Mouse (Mus musculus) gastrocnemius, adult 8-10 months (tissue): ENCODE measurements around the gene Tgfb3. TPM values are rescaled to one million over a fixed set of nuclear protein-coding genes. Genes with fewer than 3 reads are reported as not detected.
A peak's percentile ranks its signal among the peaks of the same experiment; 100 is the strongest.

Source experiments
- DNase-seq, 2 experiments: peaks; one replicate each; pipeline ENCODE4 v3.0.0; 2022; ENCODE audit warnings: low spot score in 2 of 2
- total RNA-seq, 4 experiments: library from RNA; stranded (reverse); gene quantifications; 2 replicates each; pipeline ENCODE4 v1.2.4; 2022

Tgfb3 gene
- total RNA-seq, 4 experiments from 2014 or later: 44.0 to 58.3 (median 47.6) TPM

DNA sequence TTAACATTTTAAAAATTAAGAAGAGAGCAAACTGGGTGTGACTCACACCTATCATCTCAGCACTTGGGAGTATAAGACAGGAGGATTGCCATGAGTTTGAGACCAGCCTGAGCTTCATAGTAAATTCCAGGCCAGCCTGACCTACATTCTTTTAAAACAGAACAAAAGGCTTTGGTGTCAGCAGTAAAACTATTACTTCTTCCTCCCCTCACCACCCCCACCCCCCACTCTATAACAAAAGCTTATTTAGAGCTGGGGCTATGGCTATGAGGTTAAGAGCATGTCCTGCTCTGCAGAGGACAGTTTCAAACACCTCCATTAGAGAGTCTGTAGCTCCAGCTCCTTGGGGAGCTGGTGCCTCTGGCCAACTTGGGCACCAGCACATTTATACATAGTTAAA lies 43.3 kb downstream of the Tgfb3 start:
- DNase-seq: no peak

DNA sequence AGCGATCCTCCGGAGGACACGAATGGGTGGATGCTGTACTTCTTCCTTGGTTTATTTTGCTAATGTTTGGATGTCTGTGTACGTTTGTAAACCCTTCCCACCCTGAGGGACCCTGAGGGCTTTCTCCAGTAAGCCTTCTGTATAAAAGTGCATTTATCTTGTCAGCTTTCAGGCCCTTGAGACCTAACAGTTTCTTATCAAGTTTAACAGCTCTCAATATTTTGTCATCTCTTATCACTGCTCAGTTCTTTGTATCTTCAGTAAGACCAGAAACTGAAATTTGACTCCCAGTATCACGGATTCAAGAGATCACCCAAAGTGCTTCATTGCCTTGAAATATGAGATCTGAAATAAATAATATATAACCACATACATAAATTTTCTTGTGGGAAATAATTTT lies 47.9 kb downstream of the Tgfb3 start:
- no peak for DNase-seq

DNA sequence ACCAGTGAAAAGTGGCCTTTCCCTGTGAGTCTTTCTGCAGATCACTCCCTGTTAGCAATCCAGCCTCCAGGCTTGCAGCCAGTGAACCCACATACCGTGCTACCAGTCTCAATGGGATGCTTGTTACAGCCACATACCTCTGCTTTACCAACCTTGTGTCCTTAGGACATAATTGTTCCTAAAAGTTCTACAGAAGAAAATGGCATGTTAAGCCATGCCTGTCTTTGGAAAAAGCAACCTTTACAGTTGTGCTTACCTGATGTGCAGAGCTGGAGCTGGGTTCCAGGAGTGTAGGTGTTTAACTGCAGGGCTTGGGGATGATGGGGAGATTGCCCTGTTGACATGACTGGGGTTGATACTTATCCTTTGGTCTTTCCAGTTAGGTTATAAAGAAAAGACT lies 51.1 kb downstream of the Tgfb3 start:
- no peak for DNase-seq

DNA sequence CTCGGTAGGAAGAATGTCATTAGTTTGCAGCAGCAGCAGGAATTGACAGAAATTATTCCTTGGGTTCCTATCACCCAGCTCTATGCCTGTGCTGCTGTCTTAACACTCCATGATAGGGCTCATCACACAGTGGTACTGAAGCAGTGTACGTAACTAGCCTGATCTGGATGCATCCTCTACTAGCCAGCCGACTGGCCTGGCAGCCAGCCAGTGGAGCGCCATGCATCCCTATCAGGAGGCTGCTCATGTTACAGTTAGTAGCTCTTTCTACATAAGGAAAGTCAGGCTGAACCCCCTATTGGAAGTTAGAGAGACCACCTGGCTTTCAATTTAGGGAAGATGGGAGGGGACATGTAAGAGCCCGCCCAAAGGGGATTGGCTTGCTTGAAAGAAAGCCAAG lies 51.8 kb downstream of the Tgfb3 start:
- DNase-seq: no peak

DNA sequence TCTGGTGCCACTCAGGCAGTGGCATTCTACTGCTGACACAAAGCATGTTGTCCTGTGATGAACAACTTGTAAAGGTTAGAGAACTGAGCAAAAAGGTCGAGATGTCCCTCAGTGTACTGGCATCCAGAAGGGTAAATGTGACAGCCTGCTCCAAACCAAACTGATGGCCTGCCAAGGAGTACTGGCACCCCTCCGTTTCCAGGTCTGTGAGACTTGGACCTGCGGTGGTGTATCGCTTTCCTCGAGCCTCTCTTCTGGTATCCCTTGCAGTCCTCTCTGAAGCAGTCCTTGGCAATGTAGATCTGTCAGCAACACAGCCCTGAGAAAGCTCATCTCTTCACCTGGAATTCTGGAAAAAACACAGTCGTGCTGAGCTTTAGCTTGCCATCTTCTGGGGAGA lies 53.4 kb downstream of the Tgfb3 start:
- DNase-seq: peak; percentile 59 to 73

DNA sequence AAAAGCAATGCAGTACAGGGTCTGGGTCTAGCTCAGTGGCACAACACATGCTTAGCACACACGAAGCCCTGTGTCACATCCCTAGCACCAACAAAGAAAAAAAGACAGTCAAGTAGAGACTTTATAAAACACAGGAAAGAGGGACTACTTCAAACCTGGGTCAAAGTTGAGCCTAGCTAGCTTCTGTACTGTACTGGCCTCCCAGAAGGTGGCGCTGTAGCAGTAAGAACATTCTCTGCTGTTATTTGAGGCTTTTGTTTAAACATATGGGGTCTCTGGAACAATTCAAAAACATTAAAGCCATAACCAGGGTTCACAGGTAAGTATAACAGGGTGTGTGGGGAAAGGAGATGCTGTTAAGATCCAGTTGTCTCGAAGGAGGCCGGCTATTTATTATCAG lies 54.4 kb downstream of the Tgfb3 start:
- no peak for DNase-seq

DNA sequence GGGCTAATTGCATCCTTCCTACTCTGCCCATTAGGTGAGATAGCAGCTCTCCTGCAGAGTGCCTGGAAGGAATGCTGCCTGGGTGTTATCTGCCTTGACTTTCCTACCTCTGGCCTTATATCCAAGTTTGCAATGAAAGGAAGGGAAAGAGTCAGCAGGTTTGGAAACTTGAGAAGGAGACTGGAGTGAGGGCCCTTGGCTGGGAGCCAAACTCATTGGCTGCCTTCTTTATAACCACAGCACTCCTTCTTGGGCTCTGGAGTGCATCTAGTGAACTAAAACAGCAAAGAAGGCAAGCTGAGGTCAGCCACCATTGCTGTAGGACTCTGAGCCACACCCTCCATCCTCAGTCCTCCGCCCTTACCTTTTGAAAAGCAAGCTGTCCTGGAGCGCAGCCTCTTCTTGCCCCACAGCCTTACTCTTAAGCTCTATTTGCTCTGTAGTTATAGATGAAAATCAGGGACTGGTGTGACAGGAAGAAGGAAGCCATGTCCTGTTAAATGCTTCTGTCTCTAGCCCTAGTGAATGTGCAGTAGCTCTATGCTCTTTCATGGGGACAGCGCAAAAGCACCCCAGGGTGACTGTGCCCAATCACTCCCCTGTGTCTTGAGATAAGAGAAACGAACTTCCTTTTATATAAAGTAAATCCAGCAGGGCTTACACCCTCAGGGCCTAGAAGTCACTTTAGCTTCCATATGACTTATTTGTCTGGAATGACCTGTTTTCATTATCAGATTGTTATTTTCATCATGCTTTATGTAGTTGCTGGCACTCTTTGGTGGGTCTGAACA lies 55.6 kb downstream of the Tgfb3 start:
- DNase-seq: peak; percentile 24 to 50

DNA sequence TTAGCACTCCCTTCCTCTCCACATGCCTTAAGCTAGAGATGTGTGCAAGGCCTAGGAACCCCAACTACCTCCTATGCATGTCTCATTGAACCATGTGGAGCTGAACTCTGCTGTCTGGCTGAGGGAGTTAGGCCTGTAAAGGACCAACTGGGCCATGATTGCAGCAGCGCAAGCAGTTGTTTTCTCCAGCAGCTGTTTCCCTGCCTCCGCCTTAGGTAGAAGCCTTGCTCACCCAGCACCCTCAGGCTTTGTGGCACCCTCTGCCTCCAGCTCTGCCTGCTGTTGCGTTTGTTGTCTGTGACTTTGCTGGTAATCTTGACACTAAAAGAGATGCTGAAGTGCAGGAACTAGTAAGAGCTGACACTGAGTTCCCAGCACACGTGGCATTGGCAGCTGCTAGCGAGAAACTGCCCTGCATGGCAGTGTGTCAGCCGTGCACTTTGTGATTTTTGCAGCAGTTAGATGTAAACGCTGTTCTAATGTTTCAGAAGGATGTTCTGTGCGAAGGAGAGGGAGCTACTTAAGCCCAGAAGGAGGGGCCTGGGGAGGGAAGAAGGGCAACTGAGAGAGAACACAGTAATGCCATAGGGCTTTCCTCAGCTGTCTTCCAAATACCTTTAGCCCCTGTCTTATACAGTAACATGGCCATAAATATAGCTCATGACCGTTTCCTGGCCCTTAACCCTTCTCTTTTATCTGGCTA lies 56.4 kb downstream of the Tgfb3 start:
- no peak for DNase-seq

DNA sequence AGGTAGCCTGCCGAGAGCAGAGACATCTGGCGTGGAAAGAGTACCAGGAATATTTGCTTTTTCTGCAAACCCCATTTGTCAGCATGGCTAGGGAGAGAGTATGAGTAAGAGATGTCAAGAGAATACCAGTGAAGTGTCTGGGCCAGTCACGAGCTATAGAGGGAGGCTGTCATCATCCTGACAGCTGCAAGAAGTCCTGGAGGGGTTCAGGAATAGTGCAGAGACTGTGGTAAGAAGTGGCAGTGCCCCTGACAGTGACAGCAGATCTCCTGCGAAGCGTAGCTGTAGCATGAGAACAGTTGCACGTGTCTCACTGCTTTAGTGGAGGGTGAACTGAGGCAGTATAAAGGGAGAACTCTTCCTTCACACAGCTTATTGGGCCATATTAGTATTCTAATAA lies 57.3 kb downstream of the Tgfb3 start:
- DNase-seq: no peak

DNA sequence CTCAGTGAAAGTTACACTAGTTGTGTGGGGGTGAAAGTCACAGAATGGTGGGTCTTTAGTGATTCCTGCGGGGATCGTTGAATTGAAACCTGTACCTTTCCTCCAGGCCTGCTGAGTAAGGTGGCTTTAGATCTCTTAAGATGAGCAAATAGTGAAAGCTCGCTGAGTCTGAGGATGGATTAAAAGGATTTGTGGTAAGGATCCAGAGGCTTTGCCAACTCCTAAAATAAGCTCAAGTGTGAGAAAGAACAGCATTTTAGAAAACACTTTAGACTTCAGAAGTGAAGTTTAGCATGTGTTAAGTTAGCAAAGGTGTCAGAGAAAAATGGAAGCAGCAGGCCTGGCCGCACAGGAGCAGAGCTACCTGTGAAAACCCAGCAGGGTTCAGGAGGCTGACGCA lies 61.5 kb downstream of the Tgfb3 start:
- DNase-seq: no peak

DNA sequence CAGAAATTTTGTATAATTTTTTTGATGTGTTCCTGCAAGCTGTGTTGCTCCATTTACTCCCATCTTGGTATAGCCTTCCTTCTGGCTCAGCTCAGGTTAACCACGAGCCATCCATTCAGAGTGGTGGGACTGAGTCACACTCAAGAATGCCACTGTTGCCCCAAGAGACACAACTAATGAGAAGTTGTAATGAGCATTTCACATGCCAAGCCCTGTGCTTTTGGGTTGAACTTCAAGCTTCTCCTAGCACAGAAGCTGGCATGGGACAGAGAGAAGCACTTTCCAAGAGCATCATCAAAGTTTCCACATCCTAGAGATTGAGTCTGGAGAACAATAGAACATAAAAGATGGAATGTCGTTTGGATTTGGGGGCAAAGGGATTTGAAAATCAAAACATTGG lies 63.7 kb downstream of the Tgfb3 start:
- DNase-seq: no peak

DNA sequence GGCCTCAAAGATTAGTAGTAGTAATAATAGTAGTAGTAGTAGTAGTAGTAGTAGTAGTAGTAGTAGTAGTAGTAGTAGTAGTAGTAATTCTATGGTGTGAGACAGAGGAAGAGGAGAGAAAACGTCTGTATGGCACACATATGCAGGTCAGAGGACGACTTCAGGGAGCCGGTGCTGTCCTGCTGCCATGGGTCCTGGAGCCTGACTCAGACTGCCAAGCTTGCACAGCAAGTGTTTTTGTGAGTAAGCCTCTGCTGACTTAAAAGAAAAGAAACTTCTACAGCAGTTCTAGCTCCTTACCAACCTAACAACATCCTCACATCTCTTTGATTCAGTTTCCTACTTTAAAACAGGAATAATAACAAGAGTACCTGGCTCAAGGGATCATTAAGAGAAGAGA lies 64.2 kb downstream of the Tgfb3 start:
- no peak for DNase-seq

DNA sequence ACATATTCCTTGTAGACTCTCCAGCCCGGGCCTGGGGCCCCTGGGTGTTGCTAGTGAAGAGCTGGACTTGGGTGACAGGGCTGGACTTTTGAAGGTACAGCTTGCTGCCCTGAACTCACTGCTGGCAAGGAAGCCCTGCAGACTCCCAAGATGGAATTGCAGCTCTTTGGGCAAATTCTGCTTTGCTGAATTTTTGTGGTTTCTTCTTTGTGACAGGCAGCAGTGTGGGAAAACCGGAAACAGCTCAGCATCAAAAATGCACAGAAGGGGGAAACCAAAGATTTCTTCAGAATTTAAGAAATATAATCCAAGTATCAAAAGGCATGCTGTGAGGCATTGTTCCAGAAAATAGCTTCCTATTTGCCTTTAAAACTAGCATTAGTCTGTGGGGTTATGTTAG lies 64.7 kb downstream of the Tgfb3 start:
- DNase-seq: no peak

DNA sequence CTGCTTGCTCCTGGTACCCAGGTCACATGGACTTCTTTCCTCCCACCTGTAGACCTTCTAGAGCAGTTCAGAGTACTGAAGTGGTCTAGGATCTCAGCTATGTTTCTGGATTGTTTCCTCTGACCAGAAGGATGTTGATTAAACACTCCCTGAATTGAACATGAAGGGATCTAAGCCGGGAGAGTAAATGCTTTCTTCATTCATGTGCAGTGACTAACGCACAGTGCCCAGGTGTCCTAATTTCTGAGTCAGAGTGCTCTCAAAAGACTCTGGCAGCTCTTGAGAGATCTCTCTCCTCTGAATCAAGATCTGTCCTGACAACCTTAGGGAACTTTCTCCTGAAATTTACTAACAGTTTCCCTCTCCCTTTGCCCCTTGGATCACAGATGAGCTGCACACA lies 66.6 kb downstream of the Tgfb3 start:
- DNase-seq: no peak

DNA sequence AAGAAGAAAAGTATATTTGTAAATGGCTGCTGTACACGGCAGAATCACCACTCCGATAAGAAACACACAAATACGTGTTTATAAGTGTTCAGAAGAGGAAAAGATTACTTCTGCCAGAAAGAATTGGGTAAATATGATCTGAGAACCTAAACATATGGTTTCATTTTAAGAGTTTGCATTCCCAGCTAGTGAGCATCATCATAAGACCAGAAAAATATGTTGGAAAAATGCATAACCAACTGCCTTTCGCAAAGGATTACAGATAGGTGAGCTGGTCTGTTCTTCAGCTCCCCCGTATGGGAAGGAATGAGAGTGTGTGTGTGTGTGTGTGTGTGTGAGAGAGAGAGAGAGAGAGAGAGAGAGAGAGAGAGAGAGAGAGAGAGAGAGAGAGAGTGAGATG lies 68.2 kb downstream of the Tgfb3 start:
- no peak for DNase-seq

DNA sequence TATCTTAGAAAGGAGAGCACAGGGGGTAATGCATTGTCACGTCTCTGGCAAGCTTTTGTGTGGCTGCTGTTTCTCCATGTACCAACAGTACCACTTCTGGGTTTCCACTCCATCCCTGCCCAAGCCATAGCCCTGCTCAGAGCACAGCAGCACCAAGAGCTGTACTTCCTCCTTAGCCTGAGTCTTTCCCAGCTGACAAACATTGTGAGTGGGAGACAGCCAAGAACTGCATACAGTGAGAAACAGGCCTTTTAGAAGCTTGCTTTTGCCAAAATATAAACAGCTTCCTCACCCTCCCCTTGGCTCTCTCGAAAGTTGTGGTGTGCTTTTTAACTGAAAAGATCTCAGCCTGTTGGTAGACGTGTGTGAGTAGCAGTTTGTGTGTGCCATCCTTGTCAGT lies 71.5 kb downstream of the Tgfb3 start:
- no peak for DNase-seq

Other genes starting within 250 kb of the Tgfb3 start
- gene Ift43, start 3.5 kb upstream of the Tgfb3 start, total RNA-seq: 10 to 100 TPM; 10.5 to 13.4 (median 11.8) TPM
- 10 to 100 TPM; 11.4 to 13.9 (median 12.7) TPM for gene Gpatch2l, start 162.8 kb upstream of the Tgfb3 start, total RNA-seq